Mouse (Mus musculus) midbrain, embryonic 14.5 days (tissue): ENCODE data around the gene Lsamp. TPM values are rescaled to one million over a fixed set of nuclear protein-coding genes. Genes with fewer than 3 reads are reported as not detected.
"Not testable (repeated sequence)": the region's sequence is repeated elsewhere in the genome, so short reads cannot be mapped to it uniquely, and the experiment has no call there.

Experiments
- ATAC-seq: fragments of 200-750 bp; cut with Nextera tagmentation; 2 replicates; pipeline ENCODE4 v1.8.0; 2017; ENCODE audit warnings: moderate number of reproducible peaks, moderate library complexity; ENCODE audit not compliant: low FRiP score, low TSS enrichment
- DNase-seq: peaks from one replicate; pipeline ENCODE4 v3.0.0-alpha.2; 2015
- H3K27ac ChIP-seq: fragments of 300-500 bp; sonication (generic); replicated peaks from 2 replicates; pipeline ENCODE4 v1.5.1; 2014; ENCODE audit warnings: mild to moderate bottlenecking, low read depth, low read length, moderate library complexity
- H3K27me3 ChIP-seq: fragments of 300-500 bp; sonication (generic); 2 replicates; pipeline ENCODE4 v1.6.1; 2014; ENCODE audit warnings: low read length, control low read depth, mixed read lengths; ENCODE audit not compliant: control insufficient read depth, insufficient read depth
- H3K36me3 ChIP-seq: fragments of 300-500 bp; sonication (generic); 2 replicates; pipeline ENCODE4 v1.6.1; 2014; ENCODE audit warnings: low read length, control low read depth; ENCODE audit not compliant: control insufficient read depth, insufficient read depth
- H3K4me1 ChIP-seq: fragments of 300-500 bp; sonication (generic); 2 replicates; pipeline ENCODE4 v1.6.1; 2014; ENCODE audit warnings: mild to moderate bottlenecking, antibody characterized with exemption, low read length, control low read depth; ENCODE audit not compliant: control insufficient read depth, insufficient read depth
- H3K4me2 ChIP-seq: fragments of 300-500 bp; sonication (generic); 2 replicates; pipeline ENCODE4 v1.6.1; 2014; ENCODE audit warnings: mild to moderate bottlenecking, low read length, moderate library complexity
- H3K4me3 ChIP-seq: fragments of 300-500 bp; sonication (generic); replicated peaks from 2 replicates; pipeline ENCODE4 v1.5.1; 2014; ENCODE audit warnings: low read depth, low read length
- H3K9ac ChIP-seq: fragments of 300-500 bp; sonication (generic); replicated peaks from 2 replicates; pipeline ENCODE4 v1.6.1; 2014; ENCODE audit warnings: mild to moderate bottlenecking, low read length, moderate library complexity
- H3K9me3 ChIP-seq: fragments of 300-500 bp; sonication (generic); 2 replicates; pipeline ENCODE4 v1.6.1; 2016; ENCODE audit warnings: low read length, control low read depth, mixed read lengths; ENCODE audit not compliant: control insufficient read depth
- WGBS: fragments of 180-500 bp; shearing (Covaris S2); extraction: QIAGEN DNeasy Blood & Tissue Kit; methylation state at CpG from one replicate; pipeline ENCODE4 v1.1.7; 2014; 5-methylcytosine and 5-hydroxymethylcytosine counted together
- polyA plus RNA-seq: library from polyadenylated mRNA; unstranded; fragments of >200 nt; fragmentation: Nextera tagmentation; extraction: Ambion mirVana; gene quantifications from 2 replicates; pipeline ENCODE4 v1.2.1, GENCODE M21; 2014

Gene Lsamp
- polyA plus RNA-seq, 1 experiment from 2014 or later: 79.5 TPM

GRCm38 (mm10) chr16:42002925-42003324 is 2018.8 kb downstream of the Lsamp start:
- 94% methylated on average over 5 of the region's 5 CpGs for WGBS
- Histone ChIP-seq H3K9ac (no peak overlapping the region), H3K27ac (no peak overlapping the region), H3K36me3 (no peaks in the 10 kb centered on the region), H3K27me3 (no peaks in the 10 kb centered on the region), H3K4me2 (no peak overlapping the region), H3K4me1 (no peaks in the 10 kb centered on the region), H3K9me3 (no peaks in the 10 kb centered on the region), H3K4me3 (no peak overlapping the region)
- no peak for ATAC-seq
- no peak for DNase-seq

- H3K9ac ChIP-seq, H3K4me1 ChIP-seq, H3K27me3 ChIP-seq, DNase-seq, H3K4me3 ChIP-seq, H3K36me3 ChIP-seq, H3K4me2 ChIP-seq, H3K27ac ChIP-seq, H3K9me3 ChIP-seq, ATAC-seq: not testable (repeated sequence)
- WGBS: 92% methylated on average over 9 of the region's 11 CpGs
Observed at GRCm38 (mm10) chr16:42003506-42003905, 2019.3 kb downstream of the Lsamp start.

GRCm38 (mm10) chr16:42004166-42004565 is 2020.0 kb downstream of the Lsamp start:
- DNase-seq (no peak), ATAC-seq (no peak)
- Histone ChIP-seq H3K9me3 (no peaks in the 10 kb centered on the region), H3K4me1 (no peaks in the 10 kb centered on the region), H3K4me2 (no peak overlapping the region), H3K4me3 (no peak overlapping the region), H3K9ac (no peak overlapping the region), H3K27me3 (no peaks in the 10 kb centered on the region), H3K36me3 (no peaks in the 10 kb centered on the region), H3K27ac (no peak overlapping the region)
- WGBS: 68% methylated on average over 1 of the region's 1 CpGs

GRCm38 (mm10) chr16:42014937-42015336 is 2030.8 kb downstream of the Lsamp start:
- Histone ChIP-seq H3K27me3 (no peaks in the 10 kb centered on the region), H3K4me2 (no peak overlapping the region), H3K4me1 (0 out of 2 replicates have a peak, but pooled peaks cover 4% of the 10 kb centered on the region), H3K36me3 (no peaks in the 10 kb centered on the region), H3K9me3 (no peaks in the 10 kb centered on the region), H3K4me3 (no peak overlapping the region), H3K9ac (no peak overlapping the region), H3K27ac (peak overlapping the region; percentile 14; the same call in 1 of the 2 replicates)
- peak; percentile 47 for DNase-seq
- WGBS: 30% methylated on average over 5 of the region's 5 CpGs
- no peak for ATAC-seq

- Histone ChIP-seq H3K9ac (no peak overlapping the region), H3K4me2 (no peak overlapping the region), H3K9me3 (no peaks in the 10 kb centered on the region), H3K27me3 (no peaks in the 10 kb centered on the region), H3K4me1 (0 out of 2 replicates have a peak, but pooled peaks cover 4% of the 10 kb centered on the region), H3K4me3 (no peak overlapping the region), H3K27ac (no peak overlapping the region), H3K36me3 (no peaks in the 10 kb centered on the region)
- DNase-seq: no peak
- WGBS: 72% methylated on average over 3 of the region's 3 CpGs
- no peak for ATAC-seq
Observed at GRCm38 (mm10) chr16:42015443-42015842, 2031.3 kb downstream of the Lsamp start.

GRCm38 (mm10) chr16:42016791-42017643 is 2032.9 kb downstream of the Lsamp start:
- no peak overlapping the region for H3K27ac ChIP-seq
- 88% methylated on average over 9 of the region's 9 CpGs for WGBS
- H3K27me3 ChIP-seq: no peaks in the 10 kb centered on the region
- ATAC-seq (no peak), DNase-seq (no peak)
- H3K36me3 ChIP-seq: no peaks in the 10 kb centered on the region
- no peak overlapping the region for H3K4me3 ChIP-seq
- no peaks in the 10 kb centered on the region for H3K9me3 ChIP-seq
- no peak overlapping the region for H3K4me2 ChIP-seq
- H3K9ac ChIP-seq: no peak overlapping the region
- H3K4me1 ChIP-seq: 0 out of 2 replicates have a peak, but pooled peaks cover 4% of the 10 kb centered on the region

GRCm38 (mm10) chr16:42022566-42022965 is 2038.4 kb downstream of the Lsamp start:
- no peak for DNase-seq
- no peak for ATAC-seq
- Histone ChIP-seq H3K4me2 (no peak overlapping the region), H3K4me3 (no peak overlapping the region), H3K9me3 (no peaks in the 10 kb centered on the region), H3K4me1 (no peaks in the 10 kb centered on the region), H3K27ac (no peak overlapping the region), H3K27me3 (no peaks in the 10 kb centered on the region), H3K36me3 (no peaks in the 10 kb centered on the region), H3K9ac (no peak overlapping the region)
- WGBS: 27% methylated on average over 1 of the region's 1 CpGs

GRCm38 (mm10) chr16:42032030-42032429 is 2047.9 kb downstream of the Lsamp start:
- no peaks in the 10 kb centered on the region for H3K4me1 ChIP-seq
- WGBS: 73% methylated on average over 2 of the region's 2 CpGs
- H3K36me3 ChIP-seq: no peaks in the 10 kb centered on the region
- ATAC-seq (no peak), DNase-seq (no peak)
- H3K27ac ChIP-seq: no peak overlapping the region
- H3K9ac ChIP-seq: no peak overlapping the region
- no peaks in the 10 kb centered on the region for H3K27me3 ChIP-seq
- no peak overlapping the region for H3K4me2 ChIP-seq
- no peak overlapping the region for H3K4me3 ChIP-seq
- no peaks in the 10 kb centered on the region for H3K9me3 ChIP-seq

- no peak overlapping the region for H3K4me3 ChIP-seq
- DNase-seq (no peak), ATAC-seq (no peak)
- H3K9ac ChIP-seq: no peak overlapping the region
- H3K9me3 ChIP-seq: no peaks in the 10 kb centered on the region
- H3K4me2 ChIP-seq: no peak overlapping the region
- H3K27me3 ChIP-seq: no peaks in the 10 kb centered on the region
- no peak overlapping the region for H3K27ac ChIP-seq
- no peaks in the 10 kb centered on the region for H3K36me3 ChIP-seq
- 98% methylated on average over 2 of the region's 2 CpGs for WGBS
- H3K4me1 ChIP-seq: no peaks in the 10 kb centered on the region
Observed at GRCm38 (mm10) chr16:42033449-42033848, 2049.3 kb downstream of the Lsamp start.
